Mouse (Mus musculus) adrenal gland, postnatal 10 days (tissue): Measurements from ENCODE around the gene Ip6k2. TPM values are rescaled to one million over a fixed set of nuclear protein-coding genes. Genes with fewer than 3 reads are reported as not detected.

Source experiments
- DNase-seq: peaks from one replicate; pipeline ENCODE4 v3.0.0; 2021; ENCODE audit warnings: mixed read lengths
- long read RNA-seq, 2 experiments: library from polyadenylated mRNA; stranded (forward); transcript quantifications; one replicate each; pipeline ENCODE4 v2.0.0; 2021
- total RNA-seq, 2 experiments: library from RNA; stranded (reverse); gene quantifications; 2 replicates each; pipeline ENCODE4 v1.2.3; 2021

Gene Ip6k2
- total RNA-seq = 10 to 100 TPM; 74.2 to 82.0 TPM
- long read RNA-seq, experiment 1, partial matches to known transcripts = 19 of 49 reads
- long read RNA-seq, experiment 1, other reads (novel, unspliced or antisense) = 17 of 49 reads
- long read RNA-seq, experiment 2, partial matches to known transcripts = 3 of 25 reads
- long read RNA-seq, experiment 2, other reads (novel, unspliced or antisense) = 11 of 25 reads

DNA sequence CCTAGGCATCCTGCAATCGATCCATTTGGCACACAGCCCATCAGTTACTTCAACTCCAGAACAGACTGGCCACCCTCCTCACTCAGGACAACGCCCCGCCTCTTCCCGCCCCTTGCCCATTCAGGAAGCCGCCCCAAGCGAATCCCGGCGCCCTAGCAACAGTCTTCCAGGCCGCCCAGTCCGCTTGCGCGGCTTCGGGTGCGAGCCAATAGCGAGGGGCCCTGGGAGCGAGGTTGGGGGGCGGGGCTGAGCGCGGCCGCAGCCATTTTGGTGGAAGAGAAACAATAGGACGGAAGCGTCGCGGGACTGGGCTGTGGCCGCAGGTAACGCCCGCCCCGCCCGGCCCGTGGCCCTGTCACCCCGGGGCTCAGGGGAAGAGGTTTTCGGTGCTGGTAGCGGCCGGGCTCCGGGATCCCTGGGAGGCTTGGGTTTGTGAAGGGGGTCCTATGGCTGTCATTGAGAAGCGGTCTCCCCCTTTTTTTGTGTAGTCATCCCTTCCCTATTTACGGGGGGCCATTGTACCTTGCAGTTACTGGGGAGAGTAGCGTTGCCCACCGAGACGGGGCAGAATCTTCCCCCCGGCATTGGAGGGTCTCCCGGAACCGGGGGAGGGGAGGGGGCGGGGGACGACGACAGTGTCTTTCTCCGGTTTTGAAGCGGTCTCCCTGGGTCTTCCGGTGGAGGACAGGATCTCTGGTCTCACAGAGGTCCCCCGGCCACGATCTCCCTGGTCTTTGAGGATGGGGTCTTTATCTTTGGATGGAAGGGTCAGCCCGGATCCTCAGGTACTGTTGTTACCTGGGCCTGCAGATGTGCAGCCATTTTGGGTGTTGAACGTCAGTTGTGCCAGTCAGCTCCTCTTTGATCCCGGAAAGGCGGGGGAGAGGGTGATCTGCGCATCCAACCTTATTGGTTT lies at the start of gene Ip6k2:
TSS of gene Ip6k2 (plus strand) at position 249 of the 916 bp plus-strand sequence.
- peak; percentile 98 for DNase-seq

GRCm38 (mm10) chr9:108734626-108735025 lies 49.0 kb upstream of the Ip6k2 start:
- no peak for DNase-seq

- DNase-seq = no peak
Observed at GRCm38 (mm10) chr9:108739239-108739638, 44.4 kb upstream of the Ip6k2 start.

DNA sequence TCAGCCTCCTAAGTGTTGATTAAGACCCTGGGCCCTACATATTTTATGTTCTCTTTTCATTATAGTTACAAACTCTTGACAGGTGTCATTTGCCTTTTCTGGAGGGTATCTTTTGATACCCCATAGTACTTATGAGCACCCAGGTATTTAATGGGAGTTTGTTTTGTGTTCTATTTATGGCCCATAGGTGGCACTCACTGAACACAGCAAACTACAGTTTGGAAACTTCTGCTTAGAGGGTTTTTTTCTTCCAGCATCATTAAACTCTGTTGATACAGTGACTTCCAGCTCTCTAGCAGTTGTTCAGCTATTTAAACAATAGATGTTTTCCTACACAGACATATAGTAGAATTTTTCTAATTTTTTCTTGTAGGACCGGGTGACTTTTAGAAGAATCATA lies 43.5 kb upstream of the Ip6k2 start:
- no peak for DNase-seq

GRCm38 (mm10) chr9:108742048-108742447 lies 41.5 kb upstream of the Ip6k2 start:
- DNase-seq = no peak

DNA sequence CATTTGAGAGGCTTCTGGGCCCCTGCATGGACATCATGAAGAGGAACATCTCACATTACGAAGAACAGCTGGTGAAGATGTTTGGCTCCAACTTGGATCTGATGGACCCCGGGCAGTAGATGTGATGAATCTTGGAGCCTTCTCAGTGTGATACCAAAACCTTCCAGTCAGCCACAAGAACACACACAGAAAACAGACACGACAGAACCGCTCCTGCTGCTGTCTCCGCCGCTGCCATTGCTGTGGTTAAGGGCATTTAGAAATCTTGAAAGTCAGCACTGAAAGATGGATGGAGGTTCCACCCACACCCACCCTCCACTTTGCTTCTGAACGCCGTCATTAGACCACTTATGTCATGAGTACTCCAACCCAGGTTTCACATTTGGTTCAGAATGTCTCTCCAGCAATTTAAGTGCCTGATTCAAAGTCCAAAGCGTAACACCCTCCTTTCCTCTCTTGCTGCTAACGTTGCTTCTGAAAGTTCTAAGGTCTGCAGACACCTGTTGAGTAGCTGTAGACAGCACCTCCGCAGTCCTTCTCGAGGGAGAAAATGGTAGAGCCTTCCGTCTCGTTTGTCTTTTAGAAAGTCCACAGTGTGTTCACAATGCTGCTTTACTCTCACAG lies 36.6 kb upstream of the Ip6k2 start:
- DNase-seq = no peak

DNA sequence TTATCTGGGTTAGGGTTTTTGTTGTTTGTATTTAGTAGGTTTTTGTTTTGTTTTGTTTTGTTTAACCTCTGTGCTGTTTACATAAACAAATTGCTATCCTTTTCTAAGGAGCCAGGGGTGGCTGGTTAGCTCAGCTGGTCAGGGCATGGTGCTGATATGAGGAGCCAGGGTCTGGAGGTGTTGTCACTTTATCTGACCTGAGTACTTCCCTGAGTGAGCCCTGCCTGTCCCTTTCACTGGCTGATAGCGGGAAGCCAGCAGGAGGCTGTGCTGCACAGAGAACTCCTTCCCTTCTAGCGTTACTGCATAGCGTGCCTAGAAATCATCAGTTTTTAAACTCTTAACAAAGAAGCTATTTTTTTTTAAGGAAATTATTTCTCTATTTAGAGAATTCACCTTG lies 35.9 kb upstream of the Ip6k2 start:
- DNase-seq = no peak

DNA sequence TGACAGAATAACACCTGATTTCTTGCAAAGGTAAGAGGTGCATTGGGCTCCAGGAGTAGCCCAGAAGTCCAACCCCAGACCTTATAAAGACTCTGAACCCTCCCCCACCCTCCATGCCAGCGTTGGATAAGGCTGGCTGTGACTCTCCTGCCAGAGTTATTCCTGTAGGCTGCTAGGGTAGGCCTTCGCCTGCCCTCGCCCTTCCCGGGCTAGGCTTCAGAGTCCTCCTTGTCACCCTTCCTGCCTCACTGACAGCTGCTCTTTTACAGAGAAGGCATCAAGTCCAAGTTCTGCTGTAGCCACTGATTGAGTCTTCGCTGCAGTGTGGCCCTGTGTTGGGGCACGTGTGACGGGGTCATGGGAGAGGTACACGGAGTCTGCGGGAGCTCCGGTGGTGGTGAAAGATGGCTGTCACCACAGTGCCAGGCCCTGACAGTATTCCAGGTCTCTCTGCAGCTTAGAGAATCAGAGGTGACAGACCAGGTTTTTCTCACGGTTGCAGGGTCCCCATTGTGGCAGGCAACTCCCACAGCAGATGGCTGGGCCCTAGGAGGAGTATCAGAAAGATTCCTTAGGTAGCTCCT lies 34.9 kb upstream of the Ip6k2 start:
- DNase-seq = no peak

GRCm38 (mm10) chr9:108750616-108751015 lies 33.0 kb upstream of the Ip6k2 start:
- DNase-seq = no peak

GRCm38 (mm10) chr9:108752142-108752920 lies 31.3 kb upstream of the Ip6k2 start:
- DNase-seq = no peak

GRCm38 (mm10) chr9:108753326-108753725 lies 30.3 kb upstream of the Ip6k2 start:
- peak; percentile 69 for DNase-seq

- DNase-seq = no peak
Observed at GRCm38 (mm10) chr9:108753976-108754375, 29.6 kb upstream of the Ip6k2 start.

DNA sequence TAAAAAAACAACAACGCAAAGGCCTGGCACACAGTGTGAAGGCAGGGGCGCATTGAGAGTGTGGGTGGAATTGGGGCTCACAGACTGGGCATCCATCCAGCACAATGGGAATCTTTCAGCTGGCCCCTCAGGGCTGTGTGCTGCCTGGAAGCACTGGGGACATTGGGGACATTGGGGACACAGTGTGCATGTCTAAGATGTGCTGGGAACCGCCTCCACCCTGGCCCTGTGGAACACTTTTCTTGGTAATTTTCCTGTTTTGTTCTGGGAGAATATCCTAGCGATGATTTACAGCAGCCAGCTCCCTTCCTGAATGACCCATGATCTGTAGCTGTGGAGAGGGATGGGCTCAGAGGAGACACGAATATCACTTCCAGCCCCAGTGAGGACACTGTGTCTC lies 29.2 kb upstream of the Ip6k2 start:
- DNase-seq = no peak

DNA sequence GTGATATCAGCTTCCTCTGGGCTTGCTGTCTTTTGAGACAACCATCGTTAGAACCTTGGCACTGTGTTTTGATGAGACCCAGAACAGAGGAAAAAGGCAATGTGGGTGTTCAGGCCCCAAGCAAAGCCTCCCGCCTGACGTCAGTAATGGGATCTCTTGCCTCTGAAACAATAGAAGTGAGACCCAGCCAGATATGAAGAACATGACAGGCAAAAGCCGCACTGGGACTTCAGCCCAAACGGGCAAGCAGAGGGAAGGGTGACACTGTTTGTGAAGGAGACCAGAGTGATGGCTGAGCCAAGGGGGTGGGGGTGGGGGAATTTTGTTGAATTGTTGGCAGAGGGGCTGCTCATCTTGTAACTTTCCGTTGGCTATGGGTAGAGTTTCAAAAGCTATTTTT lies 26.2 kb upstream of the Ip6k2 start:
- no peak for DNase-seq

DNA sequence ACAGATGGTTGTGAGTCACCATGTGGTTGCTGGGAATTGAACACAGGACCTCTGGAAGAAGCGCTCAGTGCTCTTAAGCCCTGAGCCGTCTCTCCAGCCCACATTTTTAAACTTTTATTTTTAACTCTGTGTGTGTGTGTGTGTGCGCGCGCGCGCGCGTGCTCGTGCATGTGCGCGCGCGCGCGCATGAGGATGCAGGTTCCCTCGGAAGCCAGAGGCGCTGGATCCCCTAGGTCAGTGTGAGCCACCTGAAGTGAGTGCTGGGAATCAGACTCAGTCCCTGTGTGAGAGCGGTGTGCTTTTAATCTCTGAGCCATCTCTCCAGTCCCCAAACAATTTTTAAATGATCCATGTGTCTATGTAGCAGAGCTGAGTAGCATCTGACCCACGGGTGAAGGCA lies 24.5 kb upstream of the Ip6k2 start:
- DNase-seq = no peak

- peak; percentile 59 for DNase-seq
Observed at GRCm38 (mm10) chr9:108759805-108760204, 23.8 kb upstream of the Ip6k2 start.

DNA sequence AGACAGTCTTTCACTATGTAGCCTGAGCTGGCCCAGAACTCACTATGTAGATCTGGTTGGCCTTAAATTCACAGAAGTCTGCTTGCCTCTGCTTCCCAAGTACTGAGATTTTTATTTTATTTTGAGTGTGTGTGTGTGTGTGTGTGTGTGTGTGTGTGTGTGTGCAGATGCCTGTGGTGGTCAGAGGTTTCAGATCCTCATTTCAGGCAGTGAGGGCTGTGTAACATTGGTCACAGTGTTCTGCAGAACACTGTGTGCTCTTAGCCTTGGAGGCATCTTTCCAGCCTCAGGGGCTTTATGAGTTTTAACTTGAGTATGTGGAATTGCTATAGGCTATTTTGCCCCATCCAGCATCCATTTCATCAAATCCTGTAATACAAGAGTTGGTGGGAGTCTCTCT lies 22.0 kb upstream of the Ip6k2 start:
- DNase-seq = no peak

- no peak for DNase-seq
Observed at GRCm38 (mm10) chr9:108764971-108765370, 18.6 kb upstream of the Ip6k2 start.

GRCm38 (mm10) chr9:108776614-108777013 lies 7.0 kb upstream of the Ip6k2 start:
- no peak for DNase-seq

DNA sequence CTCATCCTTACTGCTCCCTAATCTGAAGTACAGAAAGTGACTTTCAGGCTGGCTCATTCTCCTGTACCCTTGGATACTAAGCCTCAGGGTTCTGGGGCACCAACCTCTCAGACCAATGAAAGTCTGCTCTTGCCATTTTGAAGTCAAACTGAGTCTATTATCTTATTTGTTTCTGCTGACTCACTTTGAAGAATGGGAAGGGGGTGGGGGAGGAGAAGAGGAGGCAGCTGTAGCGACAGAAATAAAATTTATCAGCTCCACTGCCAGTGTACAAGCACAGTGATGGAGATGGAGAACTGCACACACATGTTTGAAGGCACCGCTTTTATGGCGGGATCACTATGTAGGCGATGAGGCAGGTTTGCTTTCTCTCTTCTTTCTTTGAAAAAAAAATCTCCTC lies 6.3 kb upstream of the Ip6k2 start:
- no peak for DNase-seq

DNA sequence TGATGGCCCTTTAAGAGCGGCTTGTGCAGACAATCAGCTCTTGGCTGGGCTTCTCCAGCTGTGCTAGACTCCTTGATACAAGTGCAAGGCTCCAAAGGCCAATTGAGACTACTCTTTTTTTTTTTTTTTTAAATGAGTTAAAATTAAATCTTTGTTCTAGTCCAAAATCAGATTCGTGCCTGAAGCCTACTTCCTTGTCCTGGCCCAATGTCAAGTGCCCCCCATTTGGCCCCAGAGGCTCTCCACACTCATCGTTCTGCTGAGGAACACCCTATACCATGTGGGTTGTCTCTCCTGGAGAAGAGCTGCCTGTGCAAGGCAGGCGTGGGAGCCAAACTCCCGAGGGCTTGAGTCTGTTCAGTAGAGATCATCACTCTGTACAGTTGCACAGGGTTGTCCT lies 2.6 kb upstream of the Ip6k2 start:
- no peak for DNase-seq

- DNase-seq = no peak
Observed at GRCm38 (mm10) chr9:108781891-108782290, 1.7 kb upstream of the Ip6k2 start.
